Mouse (Mus musculus) thymus, postnatal 4 days (tissue): ENCODE results near the gene Plekha6.

Experiments
- DNase-seq: peaks from one replicate; pipeline ENCODE4 v3.0.0; 2021

The Plekha6 gene

DNA sequence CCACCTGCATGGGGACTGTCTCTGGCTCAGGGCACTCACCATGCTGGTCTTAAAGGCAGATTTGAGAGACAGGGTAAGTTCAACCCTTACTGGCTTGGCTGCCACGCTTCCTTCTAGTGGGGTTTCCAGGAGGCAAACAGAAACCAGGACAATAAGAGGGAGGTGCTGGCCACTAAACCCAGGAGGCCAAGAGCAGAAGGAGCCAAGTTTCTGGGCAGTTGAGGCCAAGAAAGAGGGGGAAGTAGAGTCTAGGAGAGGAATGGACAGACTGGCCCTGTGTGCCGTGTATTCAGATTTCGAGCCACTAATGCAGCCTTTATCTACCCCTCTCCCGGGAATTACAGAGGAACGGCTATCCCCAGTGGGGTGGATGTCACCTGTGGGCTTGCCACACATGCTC lies 83.2 kb downstream of the Plekha6 start:
- no peak for DNase-seq

DNA sequence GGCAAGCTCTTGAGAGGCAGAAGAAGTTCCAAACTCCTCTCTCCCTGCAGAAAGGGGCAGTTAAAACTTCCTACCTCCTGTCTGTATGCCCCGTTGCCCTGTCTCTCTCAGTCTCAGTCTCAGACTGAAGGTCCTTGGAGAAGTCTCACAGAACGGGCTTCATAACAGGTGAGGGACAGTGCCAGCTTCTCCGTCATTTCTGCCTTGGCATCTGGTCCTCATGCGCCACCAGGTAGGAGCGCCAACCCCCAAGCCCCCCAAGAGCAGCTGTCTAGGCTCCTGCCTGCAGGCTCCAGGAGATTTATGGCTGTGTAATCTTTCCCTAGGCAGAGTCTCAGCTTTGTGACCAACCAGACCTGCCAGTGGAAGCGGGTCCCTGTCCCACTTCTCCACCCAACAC lies 86.8 kb downstream of the Plekha6 start:
- peak; percentile 47 for DNase-seq

DNA sequence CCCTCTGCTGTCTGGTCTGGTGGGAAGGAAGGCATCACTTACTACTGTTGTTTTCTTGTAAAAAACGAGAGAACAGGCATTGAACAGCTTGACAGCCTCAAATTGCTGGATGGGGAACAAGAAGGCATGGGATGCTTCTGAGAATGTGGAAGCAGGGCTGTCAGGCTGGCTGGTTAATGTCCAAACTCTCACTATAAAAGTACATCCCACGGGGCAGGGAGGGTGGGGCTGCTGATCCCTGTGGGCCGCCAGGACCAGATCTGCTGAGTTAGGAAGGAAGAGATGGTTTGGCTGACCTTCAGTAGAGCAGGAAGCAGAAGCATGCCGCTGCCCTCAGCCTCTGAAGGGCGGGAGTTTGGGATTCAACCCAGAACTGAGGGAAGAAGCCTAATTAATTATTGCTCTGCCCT lies 87.6 kb downstream of the Plekha6 start:
- DNase-seq, result no peak

DNA sequence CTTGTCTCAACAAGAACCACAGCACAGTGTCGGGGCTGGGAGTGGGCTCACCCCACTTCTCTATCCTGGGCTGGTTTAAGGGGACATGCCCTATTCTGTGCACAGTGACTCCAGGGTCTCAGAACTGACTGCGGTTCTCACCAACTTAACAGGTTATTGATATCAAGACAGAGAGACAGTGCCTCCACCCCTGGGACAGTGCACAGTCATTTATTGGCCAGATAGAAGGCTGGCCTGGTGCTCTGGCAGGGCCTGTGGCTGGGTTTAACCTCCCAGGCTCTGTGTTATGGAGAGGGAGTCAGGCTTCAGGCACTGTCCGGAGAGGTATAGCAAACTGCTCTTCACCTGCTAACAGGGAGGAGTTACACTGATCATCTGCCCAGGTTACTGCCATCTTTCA lies 88.2 kb downstream of the Plekha6 start:
- DNase-seq, result peak; percentile 17

DNA sequence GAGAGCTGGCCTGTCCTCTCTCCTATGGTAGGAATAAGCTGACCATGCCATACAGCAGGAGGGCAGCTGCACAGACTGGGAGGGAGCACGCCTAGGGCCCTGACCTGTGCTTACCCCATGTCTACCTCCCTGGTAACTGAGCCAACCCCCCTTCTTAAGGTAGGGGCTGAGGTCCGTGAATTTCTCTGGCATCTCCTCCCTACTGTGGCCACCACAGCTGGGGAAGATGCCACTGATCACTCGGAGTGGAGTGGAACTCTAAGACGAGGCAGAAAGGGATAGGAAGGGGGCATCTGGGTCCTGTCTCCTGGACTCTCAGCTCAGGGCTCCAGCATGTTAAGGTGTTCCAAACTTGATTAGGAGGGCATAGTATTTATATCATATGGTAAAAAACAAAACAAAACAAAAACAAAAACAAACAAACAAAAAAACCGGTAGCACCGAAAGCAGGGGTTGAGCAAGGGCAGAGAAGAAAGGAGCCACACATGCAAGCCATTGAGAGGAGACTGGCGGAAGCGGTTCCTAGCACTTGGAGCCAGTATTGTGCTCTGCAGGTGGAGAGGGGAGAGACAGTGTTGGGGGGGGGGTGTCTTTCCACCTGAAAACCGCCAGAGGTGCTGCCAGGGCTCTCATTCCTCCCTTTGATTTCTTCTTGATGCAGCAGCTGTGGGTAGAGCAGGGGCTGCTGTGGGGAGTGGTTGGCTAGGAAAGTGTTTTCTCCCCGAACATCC lies 89.0 kb downstream of the Plekha6 start:
- DNase-seq, result peak; percentile 62

DNA sequence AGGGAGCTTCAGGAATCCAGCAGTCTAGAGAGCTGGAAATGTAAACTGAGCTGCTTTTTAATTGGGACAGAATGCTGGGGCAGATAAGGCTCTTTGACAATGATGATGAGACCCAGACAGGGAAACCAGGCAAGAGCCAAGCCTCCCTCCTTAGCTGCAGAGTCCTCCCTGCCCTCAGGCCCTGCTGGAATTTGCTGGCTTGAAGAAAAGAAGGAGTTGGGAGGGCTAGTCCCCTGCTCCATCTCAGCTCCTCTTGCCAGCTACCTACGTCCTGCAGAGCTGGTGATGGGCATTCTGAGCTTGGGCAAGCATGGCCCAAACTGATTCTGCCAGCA lies 89.5 kb downstream of the Plekha6 start:
- no peak for DNase-seq

DNA sequence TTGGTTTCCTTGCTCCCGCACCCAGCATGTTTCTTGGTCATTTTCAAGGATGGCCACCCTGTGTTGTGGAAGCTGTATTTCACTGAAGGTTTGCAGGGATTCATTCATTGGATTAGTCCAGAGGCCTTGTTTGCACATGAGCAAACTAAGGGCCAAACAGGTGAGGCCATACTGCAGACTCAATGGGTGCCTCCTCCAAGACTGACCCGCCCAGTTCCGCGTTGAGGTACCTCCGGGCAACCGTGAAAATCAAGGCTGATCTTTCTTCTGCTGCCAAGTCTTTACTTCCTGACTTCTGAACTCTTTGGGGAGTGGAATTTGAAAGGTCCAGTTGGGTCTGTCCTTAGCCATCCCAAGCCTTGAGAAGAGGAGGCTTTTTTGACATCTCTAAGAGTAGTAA lies 90.2 kb downstream of the Plekha6 start:
- no peak for DNase-seq

DNA sequence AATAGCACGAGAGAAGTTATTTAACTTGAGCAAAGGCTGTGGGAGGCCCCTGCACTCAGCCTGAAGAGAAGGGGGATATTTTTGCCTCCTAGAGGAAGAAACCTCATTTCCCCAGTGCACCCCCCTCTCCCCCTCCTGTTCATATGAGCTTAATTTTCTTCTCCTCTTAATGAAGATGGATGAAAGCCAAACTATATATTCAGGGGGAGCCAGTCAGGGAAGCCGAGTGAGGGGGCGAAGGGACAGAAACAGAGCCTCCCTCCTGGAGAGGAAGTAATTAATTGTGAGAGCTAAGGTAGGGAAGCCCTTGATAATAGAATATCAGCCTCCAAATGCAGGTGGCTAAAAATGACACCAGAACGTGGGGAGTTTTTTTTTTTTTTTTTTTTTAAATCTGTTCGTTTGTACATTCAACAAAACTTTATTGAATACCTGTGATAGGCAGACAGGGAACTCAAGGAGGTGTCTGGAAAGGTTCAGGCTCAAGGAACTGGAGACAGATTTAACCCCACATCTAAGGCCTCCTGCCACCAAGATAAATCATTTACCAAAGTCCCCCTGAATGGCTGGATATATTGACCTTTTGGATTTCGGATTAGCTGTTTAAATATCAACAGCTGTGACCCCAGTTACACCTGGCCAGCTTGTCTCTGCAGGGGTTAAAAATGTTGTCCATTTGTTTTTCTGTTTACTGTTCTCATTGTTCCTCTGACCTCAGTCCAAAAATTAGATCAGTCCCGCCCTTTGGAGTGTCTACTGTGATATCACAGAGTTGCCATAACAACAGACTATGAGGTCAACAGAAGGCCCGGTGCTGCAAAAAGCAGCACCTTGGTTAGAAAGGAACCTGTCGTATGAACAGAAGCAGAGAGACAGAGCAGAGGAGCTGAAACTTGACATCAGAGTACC lies 91.1 kb downstream of the Plekha6 start:
- DNase-seq, result no peak

DNA sequence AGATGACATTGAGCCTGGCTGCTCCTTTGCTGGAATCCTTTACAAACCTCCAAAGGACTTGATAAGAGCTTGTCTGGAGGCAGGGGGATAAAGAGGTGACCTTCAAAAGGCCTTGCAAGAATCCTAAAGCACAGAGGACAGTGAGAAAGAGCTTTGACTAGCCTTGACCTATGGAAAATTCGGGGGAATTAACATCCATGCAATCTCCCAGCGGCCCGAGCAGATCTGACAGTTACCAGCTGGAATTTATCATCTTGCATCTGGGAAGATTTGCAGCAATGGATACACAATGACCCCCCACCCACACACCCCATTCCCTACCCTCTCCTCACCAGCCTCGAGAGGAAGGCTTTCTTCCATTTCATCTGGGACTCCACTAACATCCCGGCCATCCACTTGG lies 91.8 kb downstream of the Plekha6 start:
- DNase-seq, result no peak

DNA sequence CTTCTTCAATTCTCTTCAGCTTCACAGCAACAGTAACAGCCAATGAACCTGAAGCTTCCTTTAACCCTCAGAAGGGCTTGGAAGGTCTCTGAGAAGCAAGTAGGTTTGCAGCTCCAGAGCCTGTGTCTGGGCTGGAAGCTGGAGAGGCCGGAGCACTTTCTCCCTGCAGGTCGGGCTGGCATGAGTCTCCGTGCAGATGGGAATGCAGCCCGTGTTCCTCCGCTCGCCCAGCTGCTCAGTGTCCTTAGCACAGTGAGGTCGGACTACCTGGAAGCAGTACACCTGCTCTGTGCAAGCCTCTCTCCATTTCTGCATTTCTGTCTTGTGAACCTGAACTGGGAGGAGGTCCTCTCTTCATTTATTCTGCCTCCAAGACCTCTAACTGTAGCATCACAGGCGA lies 92.3 kb downstream of the Plekha6 start:
- DNase-seq, result no peak

DNA sequence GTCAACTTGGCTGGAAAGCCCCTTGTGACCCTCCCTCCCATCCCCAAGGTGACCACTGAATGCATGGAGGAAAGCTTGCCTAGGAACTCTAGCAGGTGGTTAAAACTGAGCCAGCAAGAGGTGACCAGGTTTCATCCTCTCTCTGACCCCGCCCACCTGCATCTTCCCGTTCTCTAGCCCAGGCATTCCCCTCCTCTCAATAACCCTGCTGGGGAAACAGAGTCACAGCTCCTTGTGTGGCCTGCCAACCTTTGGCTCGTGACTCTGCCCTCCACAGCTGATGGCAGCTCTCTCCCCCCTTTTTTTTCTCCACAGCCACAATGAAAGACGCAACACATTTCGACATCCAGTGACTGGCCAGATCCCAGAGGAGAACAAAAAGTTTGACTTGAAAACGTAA lies 94.7 kb downstream of the Plekha6 start:
- no peak for DNase-seq

DNA sequence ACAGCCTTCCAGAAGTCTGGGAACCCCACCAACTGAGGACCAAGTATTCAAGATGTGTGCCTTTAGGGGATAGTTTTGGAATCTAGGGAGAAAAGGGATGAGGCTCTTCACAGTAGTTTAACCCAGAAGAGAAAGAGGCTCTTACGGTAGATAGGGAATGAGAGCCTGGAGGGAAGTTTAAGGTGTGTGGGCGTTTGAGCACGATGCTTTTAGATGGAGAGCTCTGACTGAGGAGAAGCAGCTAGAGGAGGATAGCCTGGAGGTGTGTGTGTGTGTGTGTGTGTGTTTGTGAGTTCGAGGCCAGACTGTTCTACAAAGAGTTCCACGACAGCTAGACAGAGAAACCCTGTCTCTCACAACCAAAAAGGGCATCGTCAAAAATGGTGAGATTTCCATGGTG lies 98.6 kb downstream of the Plekha6 start:
- no peak for DNase-seq

DNA sequence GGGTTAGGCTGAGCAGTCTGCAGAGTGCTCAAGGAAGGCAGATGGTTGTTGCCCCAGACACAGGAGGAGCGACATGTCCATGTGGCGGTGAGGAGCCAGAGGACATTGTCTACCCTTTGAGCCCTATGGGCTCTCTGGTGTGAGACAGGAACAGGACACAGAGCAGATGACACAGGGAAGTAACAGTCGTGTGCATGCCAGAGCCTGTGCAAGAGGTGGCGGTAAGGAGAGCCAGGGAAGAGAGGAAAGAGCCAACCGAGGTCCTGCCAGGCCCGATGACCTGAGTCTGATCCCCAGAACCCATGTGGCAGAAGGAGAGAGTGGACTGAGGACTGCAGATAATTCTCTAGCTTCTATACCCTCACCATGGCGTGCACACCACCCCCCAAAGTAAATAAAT lies 99.1 kb downstream of the Plekha6 start:
- DNase-seq, result no peak

DNA sequence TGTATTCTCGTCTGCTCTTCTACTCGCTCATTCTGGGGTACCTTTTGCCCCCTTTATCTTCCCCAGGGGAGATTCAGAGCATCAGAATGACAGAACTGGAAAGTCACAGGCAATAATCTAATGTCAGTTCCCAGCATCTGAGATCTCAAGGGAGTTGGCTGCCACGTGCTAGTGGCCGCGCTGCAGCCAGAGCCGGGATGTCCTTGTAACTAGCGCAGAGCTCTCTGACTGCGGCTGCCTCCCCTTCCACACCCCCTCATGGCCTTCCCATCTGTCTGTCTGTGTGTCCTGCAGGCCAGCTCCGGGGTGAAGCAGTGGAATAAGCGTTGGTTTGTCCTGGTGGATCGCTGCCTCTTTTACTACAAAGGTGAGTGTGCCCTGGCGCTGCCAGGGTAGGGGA lies 100.4 kb downstream of the Plekha6 start:
- no peak for DNase-seq

DNA sequence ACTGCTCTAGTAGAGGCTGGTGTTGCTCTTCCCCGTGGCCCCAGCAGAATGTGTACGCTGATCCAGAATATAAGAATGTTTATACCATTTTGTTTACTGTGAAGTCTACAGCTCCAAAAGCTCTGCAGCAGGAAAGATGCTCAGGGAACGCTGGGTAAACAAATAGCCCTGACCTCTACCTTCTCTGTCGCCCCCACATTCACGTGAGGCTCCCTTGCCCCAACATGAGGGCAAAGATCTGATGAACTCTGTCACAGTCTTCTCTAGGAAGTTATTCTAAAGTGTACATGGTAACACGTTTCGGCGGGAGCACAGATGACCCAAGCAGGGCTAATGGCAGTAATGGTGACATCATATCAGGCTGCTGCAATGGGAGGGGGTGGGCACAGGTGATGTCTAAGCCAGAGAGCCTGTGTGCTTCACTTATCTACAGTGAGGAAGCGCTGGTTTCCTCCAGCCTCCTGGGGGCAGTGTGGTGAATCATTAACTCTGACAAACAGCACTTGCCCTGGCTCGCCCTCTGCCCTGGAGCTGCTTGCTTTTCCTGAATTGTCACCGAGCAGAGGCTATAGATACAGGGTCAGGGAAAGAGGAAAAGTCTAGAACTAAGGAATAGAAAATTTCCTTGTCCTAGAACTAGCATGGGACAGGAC lies 101.2 kb downstream of the Plekha6 start:
- DNase-seq, result peak; percentile 28

DNA sequence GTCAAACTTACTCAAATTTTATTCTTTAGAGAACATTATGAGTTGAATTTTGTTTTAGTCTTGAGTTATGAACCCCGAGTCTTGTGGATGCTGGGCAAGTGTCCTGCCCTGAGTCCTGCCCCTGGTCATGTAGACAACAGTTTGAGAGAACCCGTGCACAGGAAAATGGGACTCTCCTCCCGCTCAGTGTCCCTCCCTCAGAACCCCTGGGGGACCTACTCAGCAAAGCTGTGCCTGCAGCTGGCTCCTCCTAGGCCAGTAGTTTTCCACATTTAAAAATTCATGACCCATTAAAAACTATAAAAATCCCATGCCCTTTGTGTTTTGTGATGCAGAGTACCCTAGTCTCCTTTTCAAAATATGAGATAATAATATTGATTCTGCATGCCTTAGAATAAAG lies 103.1 kb downstream of the Plekha6 start:
- no peak for DNase-seq

DNA sequence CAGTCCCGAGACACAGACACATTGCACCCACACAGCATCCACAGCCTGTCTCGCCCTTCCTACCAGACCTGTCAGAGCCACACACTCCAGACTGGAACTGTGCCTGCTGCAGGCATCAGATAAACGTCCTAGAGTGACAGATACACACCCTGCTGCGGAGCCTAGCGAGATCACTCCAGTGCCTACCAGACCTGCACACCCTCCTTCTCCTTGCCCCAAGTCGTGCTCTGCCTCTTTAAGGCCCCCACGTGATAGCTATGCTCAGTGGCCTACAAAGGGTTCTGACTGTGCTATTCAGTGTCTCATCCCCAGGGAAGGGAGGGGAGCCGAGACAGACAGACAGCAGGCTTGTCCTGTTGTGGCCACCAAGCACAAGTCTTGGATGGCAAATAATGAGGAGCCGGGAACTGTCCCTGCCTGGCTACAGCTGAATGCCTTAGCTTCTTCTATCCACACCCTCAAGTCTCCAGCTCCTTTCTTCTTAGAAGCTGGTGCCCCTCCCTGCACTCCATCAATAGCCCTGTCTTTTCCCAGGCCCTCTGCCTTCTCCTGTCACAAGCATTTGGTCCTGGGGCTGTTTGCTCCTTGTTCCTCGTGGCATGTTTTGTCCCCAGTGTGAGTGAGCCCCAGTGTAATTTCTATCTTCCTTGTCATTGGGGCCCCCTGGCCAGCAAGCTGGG lies 103.9 kb downstream of the Plekha6 start:
- DNase-seq, result no peak

DNA sequence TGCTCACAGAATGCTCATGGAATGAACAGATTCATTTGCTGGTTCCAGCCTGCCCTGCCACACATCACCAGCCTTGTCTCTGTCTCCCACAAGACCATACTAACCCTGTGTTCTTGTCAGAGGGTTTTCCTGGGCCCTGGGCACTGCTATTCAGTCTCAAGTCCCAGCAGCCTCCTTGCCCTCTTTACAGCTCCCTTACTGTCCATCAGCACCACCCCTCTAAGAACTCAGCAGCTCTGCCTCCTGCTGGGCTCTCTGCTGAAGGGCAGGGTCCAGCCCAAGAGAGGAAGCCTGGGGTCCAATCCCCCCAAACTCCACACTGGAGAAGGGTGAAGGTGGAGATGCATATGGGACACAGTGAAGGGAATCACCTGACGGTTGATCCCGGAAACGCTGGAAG lies 104.5 kb downstream of the Plekha6 start:
- peak; percentile 53 for DNase-seq

DNA sequence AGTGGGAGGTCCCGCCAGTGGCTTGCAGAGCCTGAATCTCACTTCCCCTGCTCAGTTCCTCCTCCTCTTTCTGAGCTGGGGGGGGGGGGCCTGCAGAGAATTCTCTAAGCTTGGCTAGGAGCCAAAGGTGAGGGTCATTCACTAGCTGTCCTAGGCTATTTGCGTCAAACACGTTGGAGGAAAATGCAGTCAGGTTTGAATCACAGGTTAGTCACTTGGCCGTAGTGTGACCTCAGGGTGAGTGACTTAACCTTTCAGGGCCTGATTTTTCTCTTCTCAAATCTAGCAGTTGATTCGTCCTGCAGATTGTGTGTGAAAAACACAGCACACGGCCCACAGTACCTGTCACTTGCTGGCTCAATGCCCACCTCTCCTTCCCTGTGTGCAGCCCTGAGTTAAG lies 106.3 kb downstream of the Plekha6 start:
- DNase-seq, result no peak

DNA sequence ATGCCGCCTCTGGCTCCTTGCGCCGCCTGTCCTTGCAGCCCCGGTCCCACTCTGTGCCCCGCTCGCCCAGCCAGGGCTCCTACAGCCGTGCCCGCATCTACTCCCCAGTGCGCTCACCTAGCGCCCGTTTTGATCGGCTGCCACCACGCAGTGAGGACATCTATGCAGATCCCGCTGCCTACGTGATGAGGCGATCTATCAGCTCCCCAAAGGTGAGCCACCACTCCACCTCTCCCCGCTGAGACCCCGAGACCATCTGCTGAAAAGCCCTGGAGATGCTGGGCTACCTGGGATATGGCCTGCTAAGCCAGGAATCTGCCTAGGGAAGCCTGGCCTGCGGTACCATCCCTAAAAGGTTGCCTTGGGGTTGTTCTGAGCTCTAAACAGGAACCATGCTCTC lies 110.2 kb downstream of the Plekha6 start:
- DNase-seq, result no peak

DNA sequence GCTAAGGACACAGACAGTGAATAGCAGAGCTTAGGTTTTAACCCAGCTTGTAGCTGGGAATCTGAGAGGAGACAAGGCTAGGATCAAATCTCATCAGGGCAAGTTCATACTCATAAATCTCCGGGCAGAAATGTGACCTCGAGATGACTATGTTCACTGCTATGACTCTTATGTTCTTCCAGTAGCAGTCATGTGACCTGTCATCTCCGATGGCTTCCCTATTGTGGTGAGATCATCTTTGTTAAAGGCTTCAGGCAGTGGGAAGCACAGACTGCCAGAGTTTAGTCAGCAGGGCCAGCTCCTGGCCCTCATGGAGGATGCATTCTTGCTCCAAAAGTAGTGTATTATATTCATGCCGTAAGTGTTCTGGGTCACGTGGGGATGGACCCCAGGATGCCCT lies 113.0 kb downstream of the Plekha6 start:
- DNase-seq, result no peak

DNA sequence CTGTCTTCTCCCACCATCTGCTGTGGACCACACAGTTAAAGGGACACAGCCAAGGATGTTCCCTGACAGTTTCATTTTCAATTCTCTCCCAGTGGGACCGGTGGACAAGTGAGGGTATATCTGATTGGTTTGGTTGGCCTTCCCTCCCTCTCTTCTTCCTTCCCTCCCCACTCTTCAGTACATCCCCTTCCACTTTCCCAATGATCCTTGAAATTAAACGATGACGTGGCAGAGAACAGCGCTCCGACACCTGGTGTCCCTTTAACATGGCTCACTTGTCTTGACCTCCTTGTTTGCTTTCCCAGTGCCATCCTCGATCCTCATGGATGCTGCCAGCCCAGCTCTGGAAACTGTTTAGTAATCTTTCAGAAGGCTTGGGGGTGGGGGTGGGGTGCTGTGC lies 114.5 kb downstream of the Plekha6 start:
- no peak for DNase-seq

DNA sequence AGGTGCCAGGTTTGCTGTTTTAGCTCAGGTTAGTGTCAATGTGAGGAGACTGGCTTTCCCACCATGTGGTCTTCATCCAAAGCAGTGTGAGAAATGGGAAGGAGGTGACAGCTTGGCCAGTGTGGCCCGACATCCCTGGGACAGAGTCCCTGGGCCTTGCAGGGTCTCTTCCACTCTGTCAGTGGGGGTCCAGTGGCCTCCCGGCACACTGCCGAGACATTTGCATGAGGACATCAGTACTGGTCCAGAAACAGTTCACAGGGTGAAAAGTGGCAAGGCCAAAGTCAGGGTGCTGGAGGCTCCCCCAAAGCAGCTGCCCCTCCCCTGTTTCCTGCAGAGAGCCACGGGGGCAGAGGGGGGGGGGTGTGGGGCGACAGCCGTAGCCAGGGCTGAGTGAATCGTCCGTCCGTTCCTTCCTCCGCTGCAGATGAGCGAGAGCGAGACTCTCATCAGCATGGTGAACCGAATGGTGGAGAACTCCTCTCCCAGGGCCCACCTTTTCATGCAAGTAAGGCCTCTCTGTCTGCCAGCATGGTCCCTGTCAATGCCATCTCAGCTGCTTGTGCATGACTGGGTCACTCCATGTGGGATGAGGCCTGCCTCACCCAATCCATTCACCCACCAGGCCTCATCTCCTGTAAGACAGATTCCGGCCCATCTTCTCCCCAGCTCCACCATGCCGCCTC lies 115.1 kb downstream of the Plekha6 start:
- no peak for DNase-seq
